Mouse (Mus musculus) testis, adult 2 months (tissue): ENCODE measurements at regions not wholly inside any gene's neighbourhood (a gene's known extent, or its start where the extent isn't known, plus 50 kb on each side); places are given as distances from the start of the nearest gene placed in this dataset.

ENCODE experiments used
- CTCF ChIP-seq: fragments of 200-500 bp; IDR thresholded peaks from 2 replicates; pipeline ENCODE4 v1.5.1; 2012; ENCODE audit warnings: low read depth, mild to moderate bottlenecking, inconsistent platforms, low read length, moderate library complexity; ENCODE audit not compliant: control insufficient read depth, insufficient read depth, insufficient replicate concordance
- POLR2A ChIP-seq: fragments of 200-500 bp; IDR thresholded peaks from 2 replicates; pipeline ENCODE4 v1.6.1; 2012; ENCODE audit warnings: low read depth, mild to moderate bottlenecking, inconsistent platforms, low read length, moderate library complexity; ENCODE audit not compliant: control insufficient read depth

GRCm38 (mm10) chr1:150174204-150174603, 74.4 kb downstream of the Ptgs2 start:
- TF ChIP-seq POLR2A, result no peak
- TF ChIP-seq CTCF, result no peak
